Mouse (Mus musculus) CH12.LX (cell line): ENCODE measurements around the gene Gng2.

Experiments
- CTCF ChIP-seq, 2 experiments: IDR thresholded peaks in 1 of 2; conservative IDR thresholded peaks in 1 of 2; 2 replicates each; pipeline ENCODE4 v1.5.1; 2011 to 2012; ENCODE audit warnings: low read depth in 2 of 2, low read length in 2 of 2, improper control_type of control experiment in 1 of 2, inconsistent platforms in 1 of 2, mild to moderate bottlenecking in 1 of 2, moderate library complexity in 1 of 2
- GABPA ChIP-seq: IDR thresholded peaks from 2 replicates; pipeline ENCODE4 v1.6.1; 2012; ENCODE audit warnings: low read depth, low read length, improper control_type of control experiment, inconsistent platforms; ENCODE audit not compliant: insufficient replicate concordance
- ZKSCAN1 ChIP-seq: IDR thresholded peaks from 2 replicates; pipeline ENCODE4 v1.6.1; 2012; ENCODE audit warnings: low read depth, inconsistent platforms, low read length, improper control_type of control experiment, borderline replicate concordance

DNA sequence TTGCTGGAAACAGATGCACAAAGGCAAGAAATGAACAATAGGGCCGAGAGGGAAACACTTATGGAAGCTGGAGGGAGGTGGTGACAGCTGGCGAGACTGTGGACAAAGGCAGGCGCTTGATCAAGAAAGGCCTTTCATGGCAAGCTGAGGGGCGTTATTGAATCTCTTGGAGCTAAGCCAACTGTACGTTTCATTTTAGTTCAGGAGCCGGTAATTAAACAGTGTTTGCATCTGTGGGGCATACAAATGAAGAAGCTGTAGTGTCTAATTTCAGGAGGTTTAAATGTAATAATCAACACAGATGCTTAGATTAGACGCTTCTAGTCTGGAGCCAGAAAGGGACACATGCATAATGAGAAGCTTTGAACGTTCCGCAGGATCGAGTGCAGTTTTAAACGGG is 151.9 kb downstream of the Gng2 start:
- TF ChIP-seq CTCF (conservative IDR thresholded peaks at IDR 0.05 in 1 of 2, IDR thresholded peaks at IDR 0.05 in 1 of 2; ENCODE audit: low read depth in 2 of 2, low read length in 2 of 2) (no peak), GABPA (no peak), ZKSCAN1 (no peak)
